ENCODE assay signal across 8 mouse cellular contexts in the genomic region with DNA sequence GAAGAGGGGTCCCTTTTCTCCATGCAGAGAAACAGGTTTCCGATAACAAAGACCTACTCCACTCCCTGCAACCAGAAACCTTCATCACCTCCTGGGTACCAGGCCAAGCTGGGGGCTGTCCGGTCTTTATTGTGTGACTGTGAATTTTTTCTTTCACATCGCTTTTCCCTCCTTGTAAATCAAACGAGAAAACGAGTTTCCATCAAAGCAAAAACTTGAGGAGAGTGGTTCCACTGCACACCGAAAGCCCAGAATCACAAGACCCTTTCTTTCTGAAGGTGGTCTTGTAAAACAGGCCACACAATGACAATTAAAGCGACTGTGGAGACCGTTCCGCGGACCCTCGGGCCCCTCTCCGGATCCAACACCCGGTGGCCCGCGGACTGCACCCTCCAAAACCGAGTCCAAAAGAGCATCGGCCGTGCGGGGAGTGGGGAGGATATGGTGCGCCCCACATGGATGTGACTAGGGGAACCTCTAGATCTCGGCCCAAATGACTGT. TPM values are rescaled to one million over a fixed set of nuclear protein-coding genes. Genes with fewer than 3 reads are reported as not detected.
DNase-seq lines count a peak whose midpoint lies in the region; ATAC-seq and TF ChIP-seq lines count a peak whose summit lies in the region.

No protein-coding gene starts in this region.

- TF ChIP-seq POLR2A in heart, adult 2 months (IDR thresholded peaks at IDR 0.05; ENCODE audit: insufficient read depth, low read depth, low read length) = no peak
- no peak for TF ChIP-seq POLR2A in CH12.LX (IDR thresholded peaks at IDR 0.05; ENCODE audit: low read depth, low read length)

- peak overlapping the region; percentile 84 for H3K9ac ChIP-seq in heart, adult 2 months (ENCODE audit: low read depth, low read length)
- H3K9ac ChIP-seq in CH12.LX (ENCODE audit: insufficient read depth, low read depth) = no peak overlapping the region
- H3K9ac ChIP-seq in embryonic facial prominence, embryonic 13.5 days = peak overlapping the region; percentile 94
- H3K9ac ChIP-seq in intestine, embryonic 16.5 days (ENCODE audit: low read depth, low read length) = peak overlapping the region; percentile 78
- peak overlapping the region; percentile 92 for H3K9ac ChIP-seq in neural tube, embryonic 12.5 days

- H3K4me2 ChIP-seq in CH12.LX (ENCODE audit: insufficient read depth, low read depth, poor library complexity, severe bottlenecking) = peak overlapping the region; percentile 86
- peak overlapping the region; percentile 73 for H3K4me2 ChIP-seq in embryonic facial prominence, embryonic 13.5 days
- peak overlapping the region; percentile 91 for H3K4me2 ChIP-seq in intestine, embryonic 16.5 days (ENCODE audit: low read depth, low read length)
- peak overlapping the region; percentile 80 for H3K4me2 ChIP-seq in neural tube, embryonic 12.5 days (replicated peaks)

- TF ChIP-seq RAD21 in CH12.LX (IDR thresholded peaks at IDR 0.05; ENCODE audit: low read depth, low read length) = no peak

- H3K9me3 ChIP-seq in CH12.LX (replicated peaks; ENCODE audit: low read length) = no peaks in the 10 kb centered on the region
- no peaks in the 10 kb centered on the region for H3K9me3 ChIP-seq in embryonic facial prominence, embryonic 13.5 days
- H3K9me3 ChIP-seq in intestine, embryonic 16.5 days (ENCODE audit: control insufficient read depth, low read length) = no peaks in the 10 kb centered on the region
- no peaks in the 10 kb centered on the region for H3K9me3 ChIP-seq in neural tube, embryonic 12.5 days

- no peak for DNase-seq in heart, adult 2 months
- no peak for DNase-seq in heart, adult 9 months (ENCODE audit: low spot score in 2 of 2)
- no peak for DNase-seq in CH12.LX (ENCODE audit: extremely low read depth)
- DNase-seq in right cerebral cortex, postnatal 25 days = no peak
- DNase-seq in gastrocnemius, postnatal 25 days = no peak

- no peaks in the 10 kb centered on the region for H3K27me3 ChIP-seq in heart, adult 2 months (ENCODE audit: control insufficient read depth, insufficient read depth, low read length)
- peaks cover 68% of the 10 kb centered on the region for H3K27me3 ChIP-seq in CH12.LX (replicated peaks)
- H3K27me3 ChIP-seq in embryonic facial prominence, embryonic 13.5 days = no peaks in the 10 kb centered on the region
- H3K27me3 ChIP-seq in intestine, embryonic 16.5 days (replicated peaks; ENCODE audit: control insufficient read depth, insufficient read depth, low read length) = no peaks in the 10 kb centered on the region
- H3K27me3 ChIP-seq in neural tube, embryonic 12.5 days (replicated peaks) = no peaks in the 10 kb centered on the region

- H3K79me2 ChIP-seq in heart, adult 2 months (replicated peaks; ENCODE audit: control insufficient read depth, insufficient read depth, low read length) = no peaks in the 10 kb centered on the region
- H3K79me2 ChIP-seq in CH12.LX (replicated peaks; ENCODE audit: control insufficient read depth, extremely low read depth, insufficient read depth, poor library complexity, severe bottlenecking) = no peaks in the 10 kb centered on the region

- ATAC-seq in embryonic facial prominence, embryonic 13.5 days (ENCODE audit: insufficient number of reproducible peaks, insufficient read depth, low FRiP score, low TSS enrichment, low read depth) = peak; percentile 21
- peak; percentile 60 for ATAC-seq in intestine, embryonic 16.5 days
- peak; percentile 55; the same call in 1 of the 2 replicates for ATAC-seq in neural tube, embryonic 12.5 days (ENCODE audit: low FRiP score, low read depth)

- 2% methylated on average over 21 of the region's 21 CpGs for WGBS in heart, adult 2 months
- WGBS in embryonic facial prominence, embryonic 13.5 days = under 1% methylated on average over 21 of the region's 21 CpGs
- WGBS in intestine, embryonic 16.5 days = 1% methylated on average over 21 of the region's 21 CpGs
- WGBS in neural tube, embryonic 12.5 days = under 1% methylated on average over 21 of the region's 21 CpGs

- H3K4me1 ChIP-seq in heart, adult 2 months (ENCODE audit: control insufficient read depth, insufficient read depth, low read length) = peaks cover 7% of the 10 kb centered on the region
- H3K4me1 ChIP-seq in CH12.LX (ENCODE audit: control insufficient read depth in 1 of 2, insufficient read depth in 2 of 2) = peaks cover 0 to 8% of the 10 kb centered on the region in 2 experiments; a peak in 2 of 4 replicates
- peaks cover 32% of the 10 kb centered on the region for H3K4me1 ChIP-seq in embryonic facial prominence, embryonic 13.5 days
- peaks cover 16% of the 10 kb centered on the region for H3K4me1 ChIP-seq in intestine, embryonic 16.5 days (ENCODE audit: control insufficient read depth, insufficient read depth, low read length)
- peaks cover 31% of the 10 kb centered on the region for H3K4me1 ChIP-seq in neural tube, embryonic 12.5 days

- H3K36me3 ChIP-seq in heart, adult 2 months (ENCODE audit: control insufficient read depth, insufficient read depth, low read length) = no peaks in the 10 kb centered on the region
- no peaks in the 10 kb centered on the region for H3K36me3 ChIP-seq in CH12.LX (replicated peaks in 1 of 2; ENCODE audit: control insufficient read depth in 1 of 2, insufficient read depth in 1 of 2, low read length in 1 of 2)
- peaks cover 6% of the 10 kb centered on the region; the same call in 1 of the 2 replicates for H3K36me3 ChIP-seq in embryonic facial prominence, embryonic 13.5 days
- no peaks in the 10 kb centered on the region for H3K36me3 ChIP-seq in intestine, embryonic 16.5 days (ENCODE audit: control insufficient read depth, insufficient read depth, low read length)
- 0 out of 2 replicates have a peak, but pooled peaks cover 3% of the 10 kb centered on the region for H3K36me3 ChIP-seq in neural tube, embryonic 12.5 days

- peak overlapping the region; percentile 90 for H3K27ac ChIP-seq in heart, adult 2 months
- H3K27ac ChIP-seq in CH12.LX (ENCODE audit: insufficient read depth, low read depth) = no peak overlapping the region
- peak overlapping the region; percentile 85 for H3K27ac ChIP-seq in embryonic facial prominence, embryonic 13.5 days
- H3K27ac ChIP-seq in intestine, embryonic 16.5 days (ENCODE audit: low read length) = peak overlapping the region; percentile 20; the same call in 1 of the 2 replicates
- 0 out of 2 replicates have a peak overlapping the region, but pooled peaks have one; percentile 26 for H3K27ac ChIP-seq in neural tube, embryonic 12.5 days

- intact Hi-C loops in heart, adult 2 months (cut with DNase I) = loop anchor here (2.0 kb wide), 2 partner anchors 17 to 49 kb away; no protein-coding TSS in a partner anchor

- dilution Hi-C loops in CH12.LX (cut with MboI; ENCODE audit: extremely low pct_ligation_motif_present, extremely low pct_unique_long_range_greater_than_20kb, low sequenced_read_pairs) = no loop called here

- H3K4me3 ChIP-seq in heart, adult 2 months = peak overlapping the region; percentile 65
- peak overlapping the region in 2 of 3 experiments; percentile 42 to 51 for H3K4me3 ChIP-seq in CH12.LX (replicated peaks in 1 of 3; ENCODE audit: low read depth in 2 of 3, low read length in 2 of 3, poor library complexity in 1 of 3)
- peak overlapping the region; percentile 83 for H3K4me3 ChIP-seq in embryonic facial prominence, embryonic 13.5 days
- H3K4me3 ChIP-seq in intestine, embryonic 16.5 days (ENCODE audit: low read length) = peak overlapping the region; percentile 76
- peak overlapping the region; percentile 82 for H3K4me3 ChIP-seq in neural tube, embryonic 12.5 days

- no peak for TF ChIP-seq EP300 in heart, adult 2 months (IDR thresholded peaks at IDR 0.05; ENCODE audit: insufficient read depth, low read depth, low read length)
- no peak for TF ChIP-seq EP300 in CH12.LX (IDR thresholded peaks at IDR 0.05; ENCODE audit: low read length)

- TF ChIP-seq CTCF in heart, adult 2 months (IDR thresholded peaks at IDR 0.05) = no peak
- TF ChIP-seq CTCF in CH12.LX (conservative IDR thresholded peaks at IDR 0.05 in 1 of 2, IDR thresholded peaks at IDR 0.05 in 1 of 2; ENCODE audit: low read depth in 2 of 2, low read length in 2 of 2) = no peak

- in situ Hi-C loops in CH12.LX (cut with MboI; ENCODE audit: low pct_ligation_motif_present, low pct_unique_long_range_greater_than_20kb, low sequenced_read_pairs) = no loop called here

TF ChIP-seq in CH12.LX, 34 proteins besides CTCF, POLR2A, EP300 and RAD21 (continues in another document):
- TF ChIP-seq HCFC1 (IDR thresholded peaks at IDR 0.05; ENCODE audit: low read depth, low read length) (no peak), BHLHE40 (IDR thresholded peaks at IDR 0.05; ENCODE audit: low read depth, low read length) (no peak), USF1 (IDR thresholded peaks at IDR 0.05; ENCODE audit: low read depth, low read length) (no peak), PAX5 (IDR thresholded peaks at IDR 0.05; ENCODE audit: low read length) (no peak), IRF4 (IDR thresholded peaks at IDR 0.05; ENCODE audit: low read depth, low read length) (no peak), E2F4 (IDR thresholded peaks at IDR 0.05; ENCODE audit: insufficient replicate concordance, low read depth, low read length) (no peak), MAFK (IDR thresholded peaks at IDR 0.05; ENCODE audit: insufficient replicate concordance, low read length) (no peak), MEF2A (IDR thresholded peaks at IDR 0.05; ENCODE audit: borderline replicate concordance, low read depth, low read length) (no peak), CHD2 (IDR thresholded peaks at IDR 0.05; ENCODE audit: low read length) (no peak), UBTF (IDR thresholded peaks at IDR 0.05; ENCODE audit: low read depth, low read length) (no peak), KAT2A (IDR thresholded peaks at IDR 0.05; ENCODE audit: insufficient replicate concordance, low read length) (no peak), SIN3A (IDR thresholded peaks at IDR 0.05; ENCODE audit: low read length) (no peak), NELFE (IDR thresholded peaks at IDR 0.05; ENCODE audit: low read depth, low read length) (no peak), MAX (IDR thresholded peaks at IDR 0.05; ENCODE audit: low read length) (no peak), TBP (conservative IDR thresholded peaks at IDR 0.05; ENCODE audit: low read depth, low read length) (no peak), ETS1 (conservative IDR thresholded peaks at IDR 0.05; ENCODE audit: low read depth, low read length) (no peak), ELF1 (IDR thresholded peaks at IDR 0.05; ENCODE audit: low read depth, low read length) (no peak)

RNA-seq across cellular contexts. Expression of gene F2r, which starts 0.6 kb away (rescaled TPM):
- 10 to 100 TPM; 23.6 to 23.8 TPM for total RNA-seq in heart, adult 2 months (2021)
- 19.3 and 20.4 TPM in 2 replicates for polyA plus RNA-seq in heart, adult 2 months (2012; rRNA removed)
- 0.04 and 0.17 TPM in 2 replicates for total RNA-seq in CH12.LX (2012; rRNA removed)
- 0.28 and 0.30 TPM in 2 replicates for total RNA-seq in CH12.LX (2014; rRNA removed)
- polyA plus RNA-seq in CH12.LX (2012; ENCODE audit: insufficient read length, low read depth) = 0.10 and 0.30 TPM in 2 replicates
- 92.2 and 100 TPM in 2 replicates for polyA plus RNA-seq in embryonic facial prominence, embryonic 13.5 days (2015; fragmentation: Nextera tagmentation; extraction: Ambion mirVana)
- 41.0 and 41.7 TPM in 2 replicates for polyA plus RNA-seq in intestine, embryonic 16.5 days (2015; fragmentation: Nextera tagmentation; extraction: Ambion mirVana)
- 109 and 118 TPM in 2 replicates for polyA plus RNA-seq in neural tube, embryonic 12.5 days (2016; fragmentation: Nextera tagmentation; extraction: Ambion mirVana)
- 1 to 10 TPM; 6.1 to 7.9 TPM for total RNA-seq in gastrocnemius, postnatal 25 days (2021)

Comparison
In these comparisons a context has a peak if more than half of its experiments do, and no peak if none do; other contexts are left out.
1. RNA of gene F2r, which starts 0.6 kb away (polyA plus RNA-seq): 109 to 118 TPM in neural tube, embryonic 12.5 days, 92.2 to 100 TPM in embryonic facial prominence, embryonic 13.5 days, 41.0 to 41.7 TPM in intestine, embryonic 16.5 days and 19.3 to 20.4 TPM in heart, adult 2 months; 0.10 to 0.30 TPM in CH12.LX; every median in the first group is over 10 times any median in the second.
2. Peak in every context shown above with its lines, with median percentiles within 50 percentile points of each other: H3K4me3 ChIP-seq, H3K4me2 ChIP-seq and ATAC-seq.